Mouse (Mus musculus) kidney, adult 9 months (tissue): ENCODE results near the gene Hs6st1.
A peak's percentile ranks its signal among the peaks of the same experiment; 100 is the strongest.

Source experiments
- DNase-seq: peaks from one replicate; pipeline ENCODE4 v3.0.0; 2022

The Hs6st1 gene

DNA sequence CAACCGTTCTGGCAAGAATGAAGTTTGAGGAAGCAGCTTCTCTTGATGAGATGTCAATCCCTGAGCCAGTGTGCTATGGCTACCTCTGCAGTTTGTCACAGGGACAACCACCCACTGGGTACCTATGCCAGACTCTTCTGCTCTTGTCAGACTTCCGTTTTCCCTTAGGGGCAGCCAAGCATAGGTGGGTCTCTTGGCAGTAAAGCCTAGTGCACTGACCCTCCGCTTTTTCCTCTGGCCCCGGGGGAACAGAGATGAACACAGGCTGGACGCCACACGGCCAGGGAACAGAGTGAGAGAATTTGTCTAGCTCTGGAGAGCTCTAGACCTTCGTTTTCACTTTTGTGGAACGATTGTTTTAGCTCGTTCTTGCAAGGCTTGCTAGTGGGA is 2.4 kb upstream of the Hs6st1 start:
- no peak for DNase-seq

DNA sequence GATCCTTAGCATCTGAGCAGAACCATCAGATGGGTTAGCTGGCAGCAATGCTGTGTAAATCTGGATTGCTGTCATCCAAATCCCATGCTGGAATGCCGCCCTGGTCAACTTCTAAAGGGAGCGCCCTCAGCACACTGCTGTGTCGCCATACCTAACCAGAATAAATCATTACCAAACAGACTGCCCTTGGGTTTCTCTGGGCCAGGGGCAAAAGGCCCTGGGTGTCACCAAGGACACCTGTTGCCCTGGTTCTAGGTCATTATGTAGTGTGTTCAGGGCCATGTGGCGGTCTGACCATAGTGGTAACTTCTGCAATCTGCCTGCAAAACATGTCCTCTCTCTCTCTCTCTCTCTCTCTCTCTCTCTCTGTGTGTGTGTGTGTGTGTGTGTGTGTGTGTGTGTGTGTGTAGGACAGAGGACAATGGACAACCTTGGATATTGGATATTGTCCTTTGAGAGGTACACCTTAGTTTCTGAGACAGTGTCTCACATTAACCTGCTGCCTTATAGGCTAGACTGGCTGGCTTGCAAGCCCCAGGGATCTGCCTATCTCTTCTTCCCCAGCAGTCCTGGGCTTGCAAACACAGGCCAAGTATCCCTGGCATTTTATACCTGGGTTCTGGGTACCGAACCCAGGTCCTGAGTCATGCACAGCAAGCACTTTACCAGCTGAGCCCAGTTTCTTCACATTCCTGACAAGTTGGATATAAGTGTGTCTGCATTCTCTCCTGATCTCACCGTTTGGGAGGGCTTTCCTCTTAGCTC is 1.8 kb upstream of the Hs6st1 start:
- no peak for DNase-seq

DNA sequence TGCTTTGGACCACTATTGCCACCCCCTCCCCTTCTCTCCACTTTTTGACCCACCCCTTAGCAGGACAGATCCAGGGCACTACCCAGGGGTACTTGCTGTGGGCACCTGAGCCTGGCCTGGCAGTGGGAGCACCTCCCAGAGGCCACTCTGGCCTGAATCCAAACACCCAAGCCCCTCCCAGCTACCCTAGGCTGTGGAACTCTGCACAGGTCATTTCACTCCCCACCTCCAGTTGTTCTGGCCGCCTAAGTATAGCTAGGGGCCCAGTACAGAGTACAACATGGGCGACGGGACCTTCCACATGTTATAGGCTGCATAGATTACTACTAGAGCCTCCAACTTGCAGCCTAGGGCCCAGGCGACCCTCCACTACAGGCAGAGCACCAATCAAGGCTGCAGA is 999 bp upstream of the Hs6st1 start:
- DNase-seq, result peak; percentile 64

DNA sequence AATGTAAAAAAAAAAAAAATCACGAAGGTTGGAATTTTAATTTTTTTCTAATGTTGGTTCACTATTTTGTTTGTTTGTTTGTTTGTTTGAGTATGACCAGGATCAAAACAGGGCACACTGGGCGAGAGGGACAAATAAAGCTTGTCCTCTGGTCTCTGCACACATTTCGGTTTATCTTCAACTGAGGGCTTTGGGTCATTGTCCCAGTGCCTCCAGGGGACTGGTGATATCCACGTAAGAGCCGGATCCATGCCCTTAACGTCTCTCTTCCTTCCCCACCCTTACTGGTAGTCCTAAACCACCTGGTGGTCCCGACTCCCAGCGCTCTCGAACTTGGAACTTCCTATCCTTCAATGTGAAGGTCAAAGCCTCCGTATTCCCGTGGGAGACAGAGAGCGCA is 589 bp upstream of the Hs6st1 start:
- DNase-seq, result no peak

DNA sequence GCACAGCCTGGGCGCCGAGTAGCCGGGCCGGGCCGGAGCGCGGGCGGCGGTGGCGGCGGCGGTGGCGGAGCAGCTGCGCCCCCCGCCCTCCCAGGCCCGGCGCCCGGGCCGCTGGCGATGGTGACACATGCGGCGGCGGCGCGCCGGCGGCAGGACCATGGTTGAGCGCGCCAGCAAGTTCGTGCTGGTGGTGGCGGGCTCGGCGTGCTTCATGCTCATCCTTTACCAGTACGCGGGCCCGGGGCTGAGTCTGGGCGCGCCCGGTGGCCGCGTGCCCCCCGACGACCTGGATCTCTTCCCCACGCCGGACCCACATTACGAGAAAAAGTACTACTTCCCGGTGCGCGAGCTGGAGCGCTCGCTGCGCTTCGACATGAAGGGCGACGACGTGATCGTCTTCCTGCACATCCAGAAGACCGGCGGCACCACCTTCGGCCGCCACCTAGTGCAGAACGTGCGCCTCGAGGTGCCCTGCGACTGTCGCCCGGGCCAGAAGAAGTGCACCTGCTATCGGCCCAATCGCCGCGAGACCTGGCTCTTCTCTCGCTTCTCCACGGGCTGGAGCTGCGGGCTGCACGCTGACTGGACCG is 426 bp downstream of the Hs6st1 start:
- peak; percentile 50 for DNase-seq

DNA sequence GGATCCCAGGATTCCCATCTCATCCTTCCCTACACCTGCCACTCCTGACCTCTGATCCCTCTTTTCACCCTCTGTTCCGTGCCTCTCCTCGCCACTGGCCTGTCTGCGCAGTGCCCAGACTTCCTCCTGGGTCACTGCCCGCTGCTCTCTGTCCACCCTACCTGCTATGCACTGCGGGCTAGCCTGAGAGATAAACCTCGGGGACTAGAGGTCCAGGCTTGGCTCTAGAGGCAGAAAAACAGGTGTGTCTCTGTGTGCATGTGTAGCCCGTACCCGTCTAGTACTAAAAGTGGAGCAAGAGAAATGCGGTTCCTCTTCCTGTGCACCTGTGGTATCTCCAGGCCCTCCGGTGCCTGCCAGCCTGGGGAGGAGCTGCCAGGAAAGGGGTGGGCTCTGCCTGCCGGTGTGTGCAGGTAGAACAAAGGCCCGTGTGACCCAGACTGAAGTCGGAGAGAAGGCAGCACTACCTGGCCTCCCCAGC is 1.1 kb downstream of the Hs6st1 start:
- peak; percentile 73 for DNase-seq

DNA sequence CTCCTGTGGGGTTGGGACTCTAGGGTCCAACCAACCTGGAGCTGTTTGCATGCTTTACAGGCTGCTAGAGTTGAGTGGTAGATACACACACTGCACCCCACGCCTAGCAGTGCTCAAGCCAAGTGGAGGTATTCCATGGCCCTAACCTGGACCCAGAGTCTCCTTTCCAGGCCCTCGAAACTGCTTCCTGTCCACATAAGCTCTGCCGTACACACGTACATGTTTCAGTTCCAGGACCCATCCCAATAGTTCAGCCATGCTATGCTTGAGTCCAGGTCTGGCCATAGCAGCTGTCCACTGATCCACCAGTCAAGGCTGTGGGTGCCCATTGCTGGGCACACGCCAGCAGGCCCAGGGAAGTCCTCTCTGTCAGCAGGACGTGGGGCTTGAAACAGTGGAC is 2.0 kb downstream of the Hs6st1 start:
- no peak for DNase-seq

DNA sequence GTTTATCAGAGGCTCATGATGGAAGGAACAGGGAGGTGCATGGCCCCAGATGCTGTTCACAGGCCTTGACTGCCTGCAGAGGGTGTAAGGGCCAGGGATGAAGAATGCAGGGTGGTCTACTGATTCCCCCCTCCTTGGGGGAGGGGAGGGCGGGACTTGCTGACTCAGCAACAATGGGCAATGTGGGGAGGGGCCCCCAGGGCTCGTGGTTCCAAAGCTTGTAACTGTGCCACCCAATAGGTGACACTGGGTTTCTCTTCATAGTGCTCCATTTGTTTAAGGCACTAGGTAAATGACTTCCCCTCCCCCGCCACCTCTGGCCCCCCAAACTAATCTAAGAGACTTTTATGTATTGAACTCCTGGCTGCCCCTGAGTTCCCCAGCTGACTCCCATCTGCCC is 2.5 kb downstream of the Hs6st1 start:
- DNase-seq, result no peak

DNA sequence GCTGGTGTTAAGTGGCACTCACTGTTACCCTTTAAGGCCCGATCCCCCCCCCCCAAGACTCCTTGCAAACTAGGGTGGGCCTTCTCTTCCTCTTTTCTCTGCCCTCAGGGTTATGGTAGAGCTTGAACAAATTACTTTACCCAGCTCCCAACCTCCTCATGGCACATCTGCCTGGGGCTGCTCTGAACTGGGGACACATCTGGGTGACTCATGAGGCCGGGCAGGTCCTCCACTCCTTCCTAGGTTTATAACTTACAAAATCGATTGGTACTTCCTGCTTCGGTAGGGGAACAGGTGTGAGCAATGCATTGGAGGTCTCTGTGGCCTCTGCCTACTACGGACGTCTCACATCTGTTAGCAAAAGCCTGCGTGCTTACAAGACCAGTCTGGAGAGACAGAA is 3.0 kb downstream of the Hs6st1 start:
- no peak for DNase-seq

DNA sequence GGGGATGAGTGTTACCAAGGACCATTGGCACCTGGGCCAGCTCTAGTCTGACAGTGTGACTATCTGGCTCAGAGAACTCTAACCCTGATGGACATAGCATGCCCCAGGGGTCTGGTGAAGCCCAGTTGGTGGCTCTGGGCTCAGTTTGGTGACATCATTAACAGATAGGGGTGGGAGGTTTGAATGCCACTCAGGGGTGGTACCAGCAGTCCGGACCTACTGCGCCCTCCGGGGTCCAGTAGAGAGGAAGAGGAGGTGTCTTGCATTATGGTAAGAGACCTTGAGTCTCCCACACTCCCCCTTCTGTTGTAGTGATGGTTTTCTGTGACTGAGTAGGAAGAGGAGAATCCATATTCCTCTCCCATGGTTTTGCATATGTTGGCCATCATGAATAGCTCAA is 3.4 kb downstream of the Hs6st1 start:
- no peak for DNase-seq

DNA sequence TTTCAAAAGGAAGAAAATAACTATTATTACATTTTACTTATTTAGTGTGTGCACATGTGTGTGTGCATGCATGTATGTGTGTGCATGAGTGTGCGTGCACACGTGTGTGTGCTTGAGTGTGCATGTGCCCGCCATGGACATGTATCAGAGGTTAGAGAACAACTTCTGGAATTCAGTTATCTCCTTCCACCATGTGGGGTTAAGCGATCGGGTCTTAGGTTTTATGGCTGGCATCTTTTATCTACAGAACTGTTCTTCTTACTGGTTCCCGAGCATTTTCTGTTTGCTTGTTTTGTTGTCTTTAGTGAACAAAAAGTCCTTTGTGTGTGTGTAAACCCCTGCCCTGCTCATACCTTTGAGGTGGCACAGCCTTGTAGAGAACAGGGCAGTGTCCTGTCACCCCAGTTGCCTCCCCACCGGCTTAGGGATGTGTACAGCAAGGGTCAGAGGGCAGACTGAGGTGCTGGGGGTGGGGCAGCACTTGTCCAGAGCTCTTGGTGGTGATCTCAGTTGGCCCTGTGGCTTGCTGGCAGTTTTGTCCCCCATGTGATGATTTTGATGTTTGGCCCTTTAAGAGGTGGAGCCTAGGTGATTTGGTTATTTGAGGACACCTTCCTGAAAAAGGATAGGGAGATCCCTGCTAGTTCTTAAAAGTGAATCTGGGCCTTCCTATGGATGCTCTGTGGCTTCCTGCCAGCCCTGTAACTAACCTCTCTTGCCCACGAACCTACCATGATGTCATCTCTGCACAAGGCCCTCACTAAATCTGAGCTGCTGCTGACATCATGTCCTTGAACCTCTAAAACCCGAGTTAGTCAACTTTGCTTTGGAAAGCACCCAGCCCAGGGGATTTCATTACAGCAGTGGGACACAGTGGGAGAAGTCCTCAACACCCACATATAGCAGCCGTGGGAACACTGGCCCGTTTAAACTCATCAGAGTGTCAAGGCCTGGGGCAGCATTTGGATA is 4.7 kb downstream of the Hs6st1 start:
- peak; percentile 50 for DNase-seq

DNA sequence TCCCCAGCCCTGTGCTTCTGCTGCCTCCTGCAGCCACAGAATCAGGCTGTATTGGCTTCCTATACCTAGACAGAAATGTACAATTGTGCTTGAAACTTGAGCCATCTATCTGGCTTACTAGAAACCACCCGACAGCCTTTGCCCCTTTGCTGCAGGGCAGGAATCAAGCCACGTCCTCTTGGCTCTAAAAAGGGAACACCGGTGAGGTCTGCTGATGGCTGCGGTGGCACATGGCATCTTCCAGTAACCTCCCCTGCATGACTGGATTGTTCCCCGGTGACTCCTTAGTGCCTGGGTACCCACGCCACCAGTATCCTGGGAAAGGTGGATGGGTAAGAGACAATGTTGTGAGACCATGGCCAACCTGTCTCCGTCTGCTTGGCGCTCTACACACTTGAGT is 5.4 kb downstream of the Hs6st1 start:
- DNase-seq, result peak; percentile 52

DNA sequence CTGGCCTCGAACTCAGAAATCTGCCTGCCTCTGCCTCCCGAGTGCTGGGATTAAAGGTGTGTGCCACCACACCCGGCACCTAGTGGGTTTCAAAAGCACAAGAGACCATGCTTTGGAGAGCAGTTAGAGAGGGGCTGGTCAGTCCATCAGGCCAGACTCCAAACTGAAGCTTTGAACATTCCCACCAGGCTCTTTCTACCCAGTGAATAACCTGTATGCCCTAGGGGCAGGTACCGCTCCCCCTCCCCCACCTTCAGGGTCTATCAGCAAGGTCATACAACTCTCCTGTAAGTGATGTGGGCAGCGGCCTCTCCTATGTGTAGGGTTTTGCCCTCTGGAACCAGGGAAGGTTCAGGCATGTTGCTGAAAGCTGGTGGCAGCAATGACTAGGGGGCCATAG is 6.0 kb downstream of the Hs6st1 start:
- DNase-seq, result peak; percentile 47

DNA sequence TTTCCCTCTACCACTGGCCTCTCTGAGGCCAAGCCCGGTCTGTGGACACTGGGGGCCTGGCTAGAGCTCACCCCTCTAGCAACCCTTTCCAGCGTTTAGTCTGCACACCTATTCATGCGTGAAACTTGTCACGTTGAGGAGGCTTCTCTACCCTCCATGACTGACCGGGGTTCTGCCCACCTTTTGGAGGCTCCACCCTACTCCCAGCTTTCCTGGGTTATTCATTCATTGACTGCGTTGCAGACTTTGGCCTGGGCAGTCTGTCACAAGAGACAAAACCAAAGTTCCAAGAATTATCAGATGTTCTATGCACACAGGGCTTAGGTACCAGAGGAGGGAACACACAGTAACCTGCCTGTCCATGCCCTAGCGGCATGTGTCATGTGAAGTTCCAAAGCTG is 6.8 kb downstream of the Hs6st1 start:
- DNase-seq, result peak; percentile 92

DNA sequence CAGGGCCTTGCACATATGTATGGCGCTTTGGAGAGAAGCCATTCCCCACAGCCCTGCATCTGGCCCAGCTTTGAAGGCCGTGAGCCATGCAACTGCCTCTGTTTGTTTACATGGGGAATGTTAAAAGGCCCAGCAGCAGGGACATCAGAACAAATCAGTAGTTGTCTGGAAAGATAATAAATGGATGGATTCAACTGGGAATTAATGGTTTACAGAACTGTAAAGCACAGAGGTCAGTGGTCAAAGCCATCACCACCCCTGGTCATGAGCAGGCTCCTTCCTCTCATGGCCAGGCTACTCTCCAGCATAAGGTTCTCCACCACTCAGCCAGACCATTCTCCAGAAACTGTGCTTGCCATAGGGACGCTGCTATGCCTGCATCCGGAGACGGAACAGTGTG is 7.5 kb downstream of the Hs6st1 start:
- peak; percentile 63 for DNase-seq

DNA sequence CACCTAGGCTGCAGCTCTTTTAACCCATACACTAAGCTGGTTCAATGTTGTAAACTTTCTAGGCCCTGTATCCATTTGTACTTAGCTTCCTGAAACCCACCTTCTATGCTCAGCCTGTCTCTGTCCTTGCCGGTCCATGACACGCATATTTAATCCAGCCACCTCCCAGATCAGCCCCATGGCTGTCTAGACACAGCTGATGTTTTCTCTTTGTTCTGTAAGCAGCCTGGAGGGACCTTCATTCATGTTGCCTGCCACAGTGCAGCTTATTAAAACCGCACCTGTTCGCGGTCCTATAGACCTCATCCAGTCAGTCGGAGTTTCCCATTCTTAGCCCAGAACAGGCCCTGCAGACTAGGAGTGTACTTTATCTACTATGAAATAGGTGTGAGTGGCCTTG is 8.9 kb downstream of the Hs6st1 start:
- DNase-seq, result no peak

DNA sequence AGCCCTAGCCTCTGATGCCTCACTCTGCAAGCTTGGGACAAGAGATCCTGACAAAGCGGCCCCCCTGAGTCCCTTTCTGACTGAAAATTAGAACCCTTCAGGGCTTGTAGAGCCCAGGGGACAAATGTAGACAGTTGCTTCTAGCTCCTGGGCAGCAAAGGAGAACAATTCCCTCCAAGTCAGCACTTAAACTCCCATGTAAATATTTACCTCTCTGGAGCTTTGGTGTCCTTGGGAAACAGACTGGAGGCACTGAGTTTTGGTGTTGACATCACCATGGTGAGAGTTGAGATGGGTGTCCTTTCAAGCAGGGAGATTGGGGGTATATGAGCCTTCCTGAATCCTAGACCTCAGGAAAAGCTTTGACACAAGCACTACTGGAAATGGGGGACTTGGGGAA is 10.1 kb downstream of the Hs6st1 start:
- DNase-seq, result no peak

DNA sequence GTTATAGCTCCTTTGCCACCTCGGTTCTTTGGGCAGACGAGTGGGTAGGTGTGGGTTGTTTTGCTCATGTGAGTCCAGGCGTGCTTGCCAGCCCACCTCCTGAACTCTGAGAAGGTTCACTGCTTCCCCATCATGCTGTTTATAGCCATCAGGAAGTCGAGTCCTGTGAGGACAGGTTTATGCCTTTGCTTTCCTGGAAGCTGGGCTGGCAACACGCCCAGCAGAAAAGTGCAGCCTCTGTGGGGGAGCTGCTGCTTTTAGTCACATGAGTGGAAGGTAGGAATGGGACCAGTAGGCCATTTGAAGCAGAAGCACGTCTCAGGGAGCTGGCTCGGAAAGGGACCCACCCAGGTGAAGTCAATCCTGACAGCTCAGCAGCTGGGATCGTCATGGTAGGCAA is 11.5 kb downstream of the Hs6st1 start:
- peak; percentile 97 for DNase-seq

DNA sequence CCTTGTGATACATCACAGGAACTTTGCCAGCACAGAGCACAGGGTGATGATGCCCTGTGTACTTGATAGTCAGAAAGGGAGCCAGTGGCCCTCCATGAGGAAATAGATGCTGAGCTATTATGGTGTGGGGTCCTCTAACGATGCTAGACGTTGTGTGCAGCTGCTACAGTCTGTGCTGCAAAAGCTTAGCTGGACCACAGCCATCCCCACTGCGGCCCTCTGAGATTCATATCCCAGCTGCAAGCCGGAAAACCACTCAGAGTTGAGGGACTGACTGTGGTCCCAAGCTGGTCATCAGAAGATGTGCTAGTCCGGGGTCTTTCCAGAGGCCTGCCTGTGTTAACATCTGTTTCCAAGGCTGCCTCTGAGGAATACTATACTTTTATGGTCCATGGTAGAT is 12.8 kb downstream of the Hs6st1 start:
- no peak for DNase-seq

DNA sequence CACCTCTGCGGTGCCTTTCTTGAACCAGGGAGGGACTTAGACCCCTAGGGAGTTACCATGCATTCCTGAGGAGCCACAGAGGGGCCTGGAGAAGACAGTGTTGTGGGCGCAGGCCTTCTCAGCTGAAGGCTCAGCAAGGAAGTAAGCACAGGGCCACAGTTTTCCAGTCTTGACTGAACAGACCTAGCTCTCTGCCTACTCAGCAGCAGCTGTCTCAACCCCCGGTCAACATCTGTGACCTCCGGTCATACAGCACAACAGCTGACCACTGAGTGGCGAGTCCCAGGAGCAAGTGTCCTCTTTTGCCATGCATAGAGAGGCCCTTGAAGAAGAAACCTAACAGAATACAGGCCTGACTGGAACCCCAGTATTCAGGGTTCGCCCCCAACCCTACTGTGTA is 14.0 kb downstream of the Hs6st1 start:
- DNase-seq, result peak; percentile 64

DNA sequence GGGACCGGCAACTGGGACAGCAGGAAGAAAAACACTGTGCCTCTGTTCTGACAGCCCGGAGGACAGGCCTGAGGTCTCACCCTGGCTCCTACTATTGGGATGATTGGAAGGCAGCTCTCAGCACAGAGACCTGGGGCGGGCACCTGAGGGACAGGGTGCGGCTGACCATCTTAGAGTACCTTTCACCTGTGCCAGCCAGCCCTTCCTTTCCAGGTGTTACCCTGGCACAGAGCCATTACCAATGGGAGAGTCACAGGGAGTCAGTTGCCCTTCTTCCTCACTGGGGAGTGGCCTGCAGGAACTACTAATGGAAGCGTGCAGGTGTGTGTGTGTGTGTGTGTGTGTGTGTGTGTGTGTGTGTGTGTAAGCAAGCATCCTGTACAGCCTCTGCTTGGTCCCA is 15.4 kb downstream of the Hs6st1 start:
- DNase-seq, result no peak

DNA sequence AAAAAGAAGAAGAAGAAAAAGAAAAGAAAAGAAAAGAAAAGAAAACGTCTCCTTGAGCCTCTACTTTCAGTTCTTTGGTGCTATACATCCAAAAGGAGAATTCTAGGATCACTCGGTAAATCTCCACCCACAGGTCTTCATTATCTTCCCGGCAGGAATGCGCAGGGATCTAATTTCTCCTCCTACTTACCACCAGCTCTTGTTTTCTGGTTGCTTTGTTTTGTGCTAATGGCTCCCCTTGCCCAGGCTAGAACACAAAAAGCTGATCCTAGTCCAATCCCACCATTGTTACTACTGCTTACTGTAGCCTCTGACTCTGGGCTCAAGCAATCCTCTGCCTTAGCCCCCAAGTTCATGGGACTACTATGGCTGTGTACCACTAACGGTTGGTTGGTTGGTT is 16.9 kb downstream of the Hs6st1 start:
- no peak for DNase-seq

DNA sequence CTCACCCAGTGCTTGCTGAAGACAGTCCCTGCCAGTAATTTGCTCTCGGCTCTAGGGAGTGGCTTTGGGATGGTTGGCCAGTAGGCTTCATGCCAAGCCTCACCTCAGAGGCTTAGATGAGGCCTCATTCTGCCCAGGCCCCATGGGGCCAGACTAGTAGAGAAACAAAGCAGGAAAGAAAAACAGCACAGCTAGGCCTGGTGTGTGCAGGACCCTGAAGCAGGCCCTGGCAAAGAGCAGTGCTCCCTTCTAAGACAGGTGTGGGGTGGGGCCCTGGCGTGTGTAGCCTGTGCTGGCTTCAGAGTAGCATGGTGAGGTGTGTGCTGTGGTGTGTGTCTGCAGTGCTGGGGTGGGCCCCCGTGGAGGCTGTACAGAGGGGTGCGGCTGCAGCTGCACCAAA is 20.2 kb downstream of the Hs6st1 start:
- DNase-seq, result peak; percentile 46

DNA sequence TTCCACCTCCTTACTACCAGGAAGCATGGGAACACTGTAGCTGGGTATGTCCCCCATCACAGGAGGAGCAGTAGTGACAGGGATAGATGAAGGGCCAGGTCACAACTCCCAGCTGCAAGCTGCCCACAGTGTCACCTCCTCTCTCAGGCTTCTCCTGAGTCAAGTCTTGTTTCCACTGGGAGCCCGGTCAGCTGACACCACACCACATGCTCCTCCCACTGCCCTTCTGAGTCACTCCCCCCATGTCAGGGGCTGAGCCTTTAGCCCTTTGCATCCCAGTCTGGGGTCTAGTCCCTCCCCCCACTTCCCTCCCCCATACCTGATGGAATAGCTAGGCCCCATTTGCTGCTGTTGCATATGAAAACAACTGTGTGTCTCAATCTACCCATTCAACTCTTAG is 21.3 kb downstream of the Hs6st1 start:
- no peak for DNase-seq
